Mouse (Mus musculus): ENCODE measurements around the gene Frmpd4. TPM values are rescaled to one million over a fixed set of nuclear protein-coding genes. Genes with fewer than 3 reads are reported as not detected.

Frmpd4 gene
- polyA plus RNA-seq, 1 experiment from 2014 or later: 0.32 TPM

- no peaks in the 10 kb centered on the region for H3K9me3 ChIP-seq
- ATAC-seq (ENCODE audit: low FRiP score, low read depth): 0 out of 2 replicates have a peak, but pooled peaks have one; percentile 11
- H3K27me3 ChIP-seq: peaks cover 58% of the 10 kb centered on the region
- no peak overlapping the region for H3K27ac ChIP-seq
- H3K36me3 ChIP-seq: no peaks in the 10 kb centered on the region
- 0 out of 2 replicates have a peak overlapping the region, but pooled peaks have one; percentile 58 for H3K9ac ChIP-seq
- 9% methylated on average over 11 of the region's 11 CpGs for WGBS
- peak overlapping the region; percentile 46 for H3K4me3 ChIP-seq
- no peaks in the 10 kb centered on the region for H3K4me1 ChIP-seq
- peak overlapping the region; percentile 74 for H3K4me2 ChIP-seq (replicated peaks)
These were observed 453.5 kb downstream of the Frmpd4 start for GRCm38 (mm10) chrX:168123589-168123965.

- Histone ChIP-seq H3K4me1 (no peaks in the 10 kb centered on the region), H3K27ac (no peak overlapping the region), H3K9ac (peak overlapping the region; percentile 58), H3K9me3 (no peaks in the 10 kb centered on the region), H3K4me2 (replicated peaks) (peak overlapping the region; percentile 74), H3K36me3 (no peaks in the 10 kb centered on the region), H3K27me3 (peaks cover 58% of the 10 kb centered on the region), H3K4me3 (peak overlapping the region; percentile 46)
- WGBS: 15% methylated on average over 33 of the region's 42 CpGs
- peak; percentile 69 for ATAC-seq (ENCODE audit: low FRiP score, low read depth)
These were observed 454.0 kb downstream of the Frmpd4 start for GRCm38 (mm10) chrX:168122806-168123588.

- no peak for ATAC-seq (ENCODE audit: low FRiP score, low read depth)
- Histone ChIP-seq H3K27ac (no peak overlapping the region), H3K9me3 (no peaks in the 10 kb centered on the region), H3K4me1 (no peaks in the 10 kb centered on the region), H3K4me2 (replicated peaks) (no peak overlapping the region), H3K9ac (no peak overlapping the region), H3K36me3 (no peaks in the 10 kb centered on the region), H3K4me3 (no peak overlapping the region), H3K27me3 (peaks cover 2% of the 10 kb centered on the region; the same call in 1 of the 2 replicates)
These were observed 535.4 kb downstream of the Frmpd4 start for GRCm38 (mm10) chrX:168041589-168041988.

- no peaks in the 10 kb centered on the region for H3K36me3 ChIP-seq
- H3K4me2 ChIP-seq (replicated peaks): no peak overlapping the region
- H3K4me3 ChIP-seq: no peak overlapping the region
- H3K4me1 ChIP-seq: no peaks in the 10 kb centered on the region
- no peak overlapping the region for H3K27ac ChIP-seq
- WGBS: 71% methylated on average over 4 of the region's 4 CpGs
- ATAC-seq (ENCODE audit: low FRiP score, low read depth): no peak
- peaks cover 25% of the 10 kb centered on the region for H3K27me3 ChIP-seq
- H3K9ac ChIP-seq: no peak overlapping the region
- H3K9me3 ChIP-seq: no peaks in the 10 kb centered on the region
These were observed 556.4 kb downstream of the Frmpd4 start for GRCm38 (mm10) chrX:168020574-168021145.

- no peaks in the 10 kb centered on the region for H3K9me3 ChIP-seq
- WGBS: 78% methylated on average over 3 of the region's 3 CpGs
These were observed 559.2 kb downstream of the Frmpd4 start for GRCm38 (mm10) chrX:168017792-168018191.

GRCm38 (mm10) chrX:167984835-167985234 is 592.2 kb downstream of the Frmpd4 start:
- H3K9ac ChIP-seq: no peak overlapping the region
- no peak overlapping the region for H3K4me2 ChIP-seq (replicated peaks)
- H3K27me3 ChIP-seq: peaks cover 11% of the 10 kb centered on the region; the same call in 1 of the 2 replicates

More at GRCm38 (mm10) chrX:168017792-168018191, 559.2 kb downstream of the Frmpd4 start:
- no peak overlapping the region for H3K27ac ChIP-seq
- ATAC-seq (ENCODE audit: low FRiP score, low read depth): no peak
- peaks cover 34% of the 10 kb centered on the region; the same call in 1 of the 2 replicates for H3K27me3 ChIP-seq
- no peaks in the 10 kb centered on the region for H3K36me3 ChIP-seq
- no peak overlapping the region for H3K9ac ChIP-seq
- no peak overlapping the region for H3K4me2 ChIP-seq (replicated peaks)
- H3K4me1 ChIP-seq: no peaks in the 10 kb centered on the region
- H3K4me3 ChIP-seq: no peak overlapping the region

GRCm38 (mm10) chrX:167951207-167951606 is 625.8 kb downstream of the Frmpd4 start:
- ATAC-seq (ENCODE audit: low FRiP score, low read depth): no peak
- Histone ChIP-seq H3K27ac (no peak overlapping the region), H3K9me3 (no peaks in the 10 kb centered on the region)

More at GRCm38 (mm10) chrX:167984835-167985234, 592.2 kb downstream of the Frmpd4 start:
- Histone ChIP-seq H3K27ac (no peak overlapping the region), H3K9me3 (no peaks in the 10 kb centered on the region), H3K4me1 (no peaks in the 10 kb centered on the region), H3K36me3 (no peaks in the 10 kb centered on the region), H3K4me3 (no peak overlapping the region)
- no peak for ATAC-seq (ENCODE audit: low FRiP score, low read depth)

GRCm38 (mm10) chrX:167909483-167909882 is 667.5 kb downstream of the Frmpd4 start:
- H3K9ac ChIP-seq: no peak overlapping the region
- ATAC-seq (ENCODE audit: low FRiP score, low read depth): no peak
- peaks cover 27% of the 10 kb centered on the region; the same call in 1 of the 2 replicates for H3K27me3 ChIP-seq
- H3K36me3 ChIP-seq: no peaks in the 10 kb centered on the region
- no peak overlapping the region for H3K4me2 ChIP-seq (replicated peaks)
- no peak overlapping the region for H3K27ac ChIP-seq
- no peaks in the 10 kb centered on the region for H3K4me1 ChIP-seq
- H3K4me3 ChIP-seq: no peak overlapping the region
- H3K9me3 ChIP-seq: no peaks in the 10 kb centered on the region

More at GRCm38 (mm10) chrX:167951207-167951606, 625.8 kb downstream of the Frmpd4 start:
- H3K36me3 ChIP-seq: no peaks in the 10 kb centered on the region
- WGBS: 85% methylated on average over 2 of the region's 2 CpGs
- H3K4me1 ChIP-seq: no peaks in the 10 kb centered on the region
- no peak overlapping the region for H3K4me2 ChIP-seq (replicated peaks)
- no peak overlapping the region for H3K4me3 ChIP-seq
- H3K9ac ChIP-seq: no peak overlapping the region
- peaks cover 11% of the 10 kb centered on the region; the same call in 1 of the 2 replicates for H3K27me3 ChIP-seq

GRCm38 (mm10) chrX:167901046-167901445 is 676.0 kb downstream of the Frmpd4 start:
- H3K9me3 ChIP-seq: no peaks in the 10 kb centered on the region
- no peak overlapping the region for H3K9ac ChIP-seq
- no peak for ATAC-seq (ENCODE audit: low FRiP score, low read depth)
- H3K4me2 ChIP-seq (replicated peaks): no peak overlapping the region
- H3K4me1 ChIP-seq: no peaks in the 10 kb centered on the region
- H3K36me3 ChIP-seq: no peaks in the 10 kb centered on the region
- H3K27me3 ChIP-seq: peaks cover 12% of the 10 kb centered on the region; the same call in 1 of the 2 replicates
- 78% methylated on average over 3 of the region's 3 CpGs for WGBS
- H3K4me3 ChIP-seq: no peak overlapping the region
- H3K27ac ChIP-seq: no peak overlapping the region

GRCm38 (mm10) chrX:167854821-167855220 is 722.2 kb downstream of the Frmpd4 start:
- H3K4me1 ChIP-seq: no peaks in the 10 kb centered on the region
- WGBS: 78% methylated on average over 5 of the region's 5 CpGs
- no peak overlapping the region for H3K27ac ChIP-seq
- ATAC-seq (ENCODE audit: low FRiP score, low read depth): no peak
- H3K36me3 ChIP-seq: no peaks in the 10 kb centered on the region
- H3K9me3 ChIP-seq: no peaks in the 10 kb centered on the region
- H3K4me2 ChIP-seq (replicated peaks): no peak overlapping the region
- no peak overlapping the region for H3K4me3 ChIP-seq
- peaks cover 20% of the 10 kb centered on the region; the same call in 1 of the 2 replicates for H3K27me3 ChIP-seq
- H3K9ac ChIP-seq: no peak overlapping the region

- Histone ChIP-seq H3K27ac (no peak overlapping the region), H3K27me3 (peaks cover 11% of the 10 kb centered on the region; the same call in 1 of the 2 replicates), H3K9ac (no peak overlapping the region), H3K9me3 (no peaks in the 10 kb centered on the region), H3K36me3 (no peaks in the 10 kb centered on the region), H3K4me1 (no peaks in the 10 kb centered on the region), H3K4me3 (no peak overlapping the region), H3K4me2 (replicated peaks) (no peak overlapping the region)
- WGBS: 62% methylated on average over 2 of the region's 2 CpGs
- ATAC-seq (ENCODE audit: low FRiP score, low read depth): no peak
These were observed 744.5 kb downstream of the Frmpd4 start for GRCm38 (mm10) chrX:167832543-167832942.

GRCm38 (mm10) chrX:167828456-167828855 is 748.6 kb downstream of the Frmpd4 start:
- H3K9ac ChIP-seq: no peak overlapping the region
- H3K4me3 ChIP-seq: no peak overlapping the region
- H3K27ac ChIP-seq: no peak overlapping the region
- H3K27me3 ChIP-seq: peaks cover 11% of the 10 kb centered on the region; the same call in 1 of the 2 replicates
- no peaks in the 10 kb centered on the region for H3K4me1 ChIP-seq
- no peaks in the 10 kb centered on the region for H3K9me3 ChIP-seq
- no peaks in the 10 kb centered on the region for H3K36me3 ChIP-seq
- H3K4me2 ChIP-seq (replicated peaks): no peak overlapping the region
- no peak for ATAC-seq (ENCODE audit: low FRiP score, low read depth)

Measured in limb, embryonic 13.5 days (tissue).